Mouse (Mus musculus): ENCODE results near the gene Cfap61. TPM values are rescaled to one million over a fixed set of nuclear protein-coding genes. Genes with fewer than 3 reads are reported as not detected.
"Not testable (repeated sequence)": the region's sequence is repeated elsewhere in the genome, so short reads cannot be mapped to it uniquely, and the experiment has no call there.

The Cfap61 gene
- polyA plus RNA-seq (2015; fragmentation: Nextera tagmentation; extraction: Ambion mirVana): 1.7 and 1.8 TPM in 2 replicates

GRCm38 (mm10) chr2:145934339-145935231 lies at the start of gene Cfap61, which contains the start of gene Crnkl1:
Gene Cfap61, plus strand, starts transcription at chr2:145934784.
Gene Crnkl1, minus strand, starts transcription at chr2:145935014.
- H3K27me3 ChIP-seq: no peaks in the 10 kb centered on the region
- H3K4me3 ChIP-seq (replicated peaks): peak within 1 kb of the TSS; percentile 93
- H3K4me1 ChIP-seq (replicated peaks): peaks cover 10% of the 10 kb centered on the region
- H3K9ac ChIP-seq (replicated peaks): peak within 1 kb of the TSS; percentile 70
- H3K36me3 ChIP-seq: peaks cover 30% of the 10 kb centered on the region
- H3K9me3 ChIP-seq: no peaks in the 10 kb centered on the region
- 0 out of 2 replicates have a peak within 1 kb of the TSS, but pooled peaks have one; percentile 35 for H3K27ac ChIP-seq
- whole genome bisulfite sequencing: under 1% methylated on average over 61 of the region's 61 CpGs
- ATAC-seq: peak; percentile 99
- H3K4me2 ChIP-seq (replicated peaks): peak within 1 kb of the TSS; percentile 93

- 0 out of 2 replicates have a peak, but pooled peaks cover 4% of the 10 kb centered on the region for H3K4me1 ChIP-seq (replicated peaks)
- WGBS: 83% methylated on average over 14 of the region's 14 CpGs
- no peaks in the 10 kb centered on the region for H3K9me3 ChIP-seq
- H3K36me3 ChIP-seq: peaks cover 17% of the 10 kb centered on the region
- no peak overlapping the region for H3K4me3 ChIP-seq (replicated peaks)
- no peaks in the 10 kb centered on the region for H3K27me3 ChIP-seq
- H3K27ac ChIP-seq: no peak overlapping the region
- H3K9ac ChIP-seq (replicated peaks): no peak overlapping the region
- H3K4me2 ChIP-seq (replicated peaks): no peak overlapping the region
- ATAC-seq: no peak
These were observed 49.4 kb upstream of the Cfap61 start for GRCm38 (mm10) chr2:145884913-145885785.

GRCm38 (mm10) chr2:145887937-145888765 lies 46.4 kb upstream of the Cfap61 start:
- H3K36me3 ChIP-seq: peaks cover 9% of the 10 kb centered on the region
- no peak overlapping the region for H3K4me2 ChIP-seq (replicated peaks)
- H3K4me1 ChIP-seq (replicated peaks): 0 out of 2 replicates have a peak, but pooled peaks cover 4% of the 10 kb centered on the region
- no peak overlapping the region for H3K4me3 ChIP-seq (replicated peaks)
- no peaks in the 10 kb centered on the region for H3K9me3 ChIP-seq
- no peak overlapping the region for H3K27ac ChIP-seq
- peak; percentile 40; the same call in 1 of the 2 replicates for ATAC-seq
- no peaks in the 10 kb centered on the region for H3K27me3 ChIP-seq
- 71% methylated on average over 14 of the region's 14 CpGs for WGBS
- H3K9ac ChIP-seq (replicated peaks): no peak overlapping the region

- Histone ChIP-seq H3K27ac (no peak overlapping the region), H3K27me3 (no peaks in the 10 kb centered on the region), H3K36me3 (peaks cover 9% of the 10 kb centered on the region), H3K4me2 (replicated peaks) (no peak overlapping the region), H3K4me3 (replicated peaks) (no peak overlapping the region), H3K4me1 (replicated peaks) (0 out of 2 replicates have a peak, but pooled peaks cover 4% of the 10 kb centered on the region), H3K9me3 (no peaks in the 10 kb centered on the region), H3K9ac (replicated peaks) (no peak overlapping the region)
- WGBS: 76% methylated on average over 6 of the region's 6 CpGs
- no peak for ATAC-seq
These were observed 45.7 kb upstream of the Cfap61 start for GRCm38 (mm10) chr2:145888766-145889480.

GRCm38 (mm10) chr2:145890571-145890970 lies 44.0 kb upstream of the Cfap61 start:
- Histone ChIP-seq H3K27me3 (no peaks in the 10 kb centered on the region), H3K36me3 (peaks cover 6% of the 10 kb centered on the region), H3K27ac (no peak overlapping the region), H3K4me3 (replicated peaks) (no peak overlapping the region), H3K4me1 (replicated peaks) (no peaks in the 10 kb centered on the region), H3K9ac (replicated peaks) (no peak overlapping the region), H3K9me3 (no peaks in the 10 kb centered on the region), H3K4me2 (replicated peaks) (no peak overlapping the region)
- ATAC-seq: no peak
- WGBS: 88% methylated on average over 2 of the region's 2 CpGs

GRCm38 (mm10) chr2:145893756-145894155 lies 40.8 kb upstream of the Cfap61 start:
- H3K4me1 ChIP-seq (replicated peaks): no peaks in the 10 kb centered on the region
- H3K36me3 ChIP-seq: no peaks in the 10 kb centered on the region
- H3K4me2 ChIP-seq (replicated peaks): no peak overlapping the region
- WGBS: 100% methylated on average over 6 of the region's 6 CpGs
- H3K9ac ChIP-seq (replicated peaks): no peak overlapping the region
- no peaks in the 10 kb centered on the region for H3K27me3 ChIP-seq
- no peak for ATAC-seq
- no peak overlapping the region for H3K4me3 ChIP-seq (replicated peaks)
- no peak overlapping the region for H3K27ac ChIP-seq
- H3K9me3 ChIP-seq: no peaks in the 10 kb centered on the region

GRCm38 (mm10) chr2:145898106-145898505 lies 36.5 kb upstream of the Cfap61 start:
- WGBS: 83% methylated on average over 9 of the region's 9 CpGs

GRCm38 (mm10) chr2:145900318-145900717 lies 34.3 kb upstream of the Cfap61 start:
- H3K4me1 ChIP-seq (replicated peaks): peaks cover 17% of the 10 kb centered on the region
- H3K36me3 ChIP-seq; H3K9me3 ChIP-seq; H3K4me2 ChIP-seq (replicated peaks); H3K9ac ChIP-seq (replicated peaks); H3K27ac ChIP-seq; ATAC-seq; H3K4me3 ChIP-seq (replicated peaks); H3K27me3 ChIP-seq: not testable (repeated sequence)
- WGBS: 78% methylated on average over 8 of the region's 8 CpGs

More at GRCm38 (mm10) chr2:145898106-145898505, 36.5 kb upstream of the Cfap61 start:
- no peaks in the 10 kb centered on the region for H3K9me3 ChIP-seq
- no peaks in the 10 kb centered on the region for H3K36me3 ChIP-seq
- no peaks in the 10 kb centered on the region for H3K4me1 ChIP-seq (replicated peaks)
- H3K27me3 ChIP-seq: no peaks in the 10 kb centered on the region
- no peak overlapping the region for H3K9ac ChIP-seq (replicated peaks)
- no peak overlapping the region for H3K4me2 ChIP-seq (replicated peaks)
- ATAC-seq: no peak
- H3K4me3 ChIP-seq (replicated peaks): no peak overlapping the region
- H3K27ac ChIP-seq: no peak overlapping the region

GRCm38 (mm10) chr2:145901861-145902260 lies 32.7 kb upstream of the Cfap61 start, which contains the start of gene Naa20:
Gene Naa20, plus strand, starts transcription at chr2:145902099.
- Histone ChIP-seq H3K4me2 (replicated peaks) (peak within 1 kb of the TSS; percentile 71), H3K36me3 (no peaks in the 10 kb centered on the region), H3K27ac (no peak within 1 kb of the TSS), H3K9me3 (no peaks in the 10 kb centered on the region), H3K27me3 (no peaks in the 10 kb centered on the region), H3K4me3 (replicated peaks) (peak within 1 kb of the TSS; percentile 98), H3K4me1 (replicated peaks) (peaks cover 21% of the 10 kb centered on the region), H3K9ac (replicated peaks) (peak within 1 kb of the TSS; percentile 93; the same call in 1 of the 2 replicates)
- no peak for ATAC-seq
- WGBS: 83% methylated on average over 6 of the region's 6 CpGs

GRCm38 (mm10) chr2:145903061-145903901 lies 31.3 kb upstream of the Cfap61 start:
- Histone ChIP-seq H3K4me1 (replicated peaks) (peaks cover 21% of the 10 kb centered on the region), H3K27me3 (no peaks in the 10 kb centered on the region), H3K27ac (peak overlapping the region; percentile 77), H3K36me3 (0 out of 2 replicates have a peak, but pooled peaks cover 3% of the 10 kb centered on the region), H3K9ac (replicated peaks) (peak overlapping the region; percentile 93), H3K4me3 (replicated peaks) (peak overlapping the region; percentile 98), H3K4me2 (replicated peaks) (peak overlapping the region; percentile 71), H3K9me3 (no peaks in the 10 kb centered on the region)
- peak; percentile 98 for ATAC-seq
- WGBS: under 1% methylated on average over 67 of the region's 68 CpGs
